In genomic region chr4:116824541-116825004, GRCm38 (mm10) we compare ENCODE assay signal across 1 mouse cellular context.
TF ChIP-seq lines count a peak whose summit lies in the region.

No protein-coding gene starts in this region.

TF ChIP-seq in CH12.LX, 34 proteins besides CTCF, POLR2A, EP300 and RAD21 (continued from another document):
- TF ChIP-seq CHD2 (IDR thresholded peaks at IDR 0.05; ENCODE audit: low read length) (no peak), USF2 (conservative IDR thresholded peaks at IDR 0.05; ENCODE audit: low read depth, low read length) (no peak), GABPA (IDR thresholded peaks at IDR 0.05; ENCODE audit: insufficient replicate concordance, low read depth, low read length) (no peak), E2F4 (IDR thresholded peaks at IDR 0.05; ENCODE audit: insufficient replicate concordance, low read depth, low read length) (no peak), NELFE (IDR thresholded peaks at IDR 0.05; ENCODE audit: low read depth, low read length) (peak; percentile 94), HCFC1 (IDR thresholded peaks at IDR 0.05; ENCODE audit: low read depth, low read length) (peak; percentile 77), NRF1 (IDR thresholded peaks at IDR 0.05; ENCODE audit: low read depth, low read length) (no peak), ZMIZ1 (IDR thresholded peaks at IDR 0.05; ENCODE audit: low read depth, low read length) (peak; percentile 84), BHLHE40 (IDR thresholded peaks at IDR 0.05; ENCODE audit: low read depth, low read length) (peak; percentile 48; the same call in 1 of the 2 replicates), MYC (IDR thresholded peaks at IDR 0.05; ENCODE audit: low read depth, low read length) (no peak), ZC3H11A (IDR thresholded peaks at IDR 0.05; ENCODE audit: low read depth, low read length) (no peak), ETS1 (conservative IDR thresholded peaks at IDR 0.05; ENCODE audit: low read depth, low read length) (no peak), IRF4 (IDR thresholded peaks at IDR 0.05; ENCODE audit: low read depth, low read length) (peak; percentile 38; the same call in 1 of the 2 replicates), UBTF (IDR thresholded peaks at IDR 0.05; ENCODE audit: low read depth, low read length) (0 out of 2 replicates have a peak, but pooled peaks have one; percentile 66), USF1 (IDR thresholded peaks at IDR 0.05; ENCODE audit: low read depth, low read length) (no peak), RCOR1 (conservative IDR thresholded peaks at IDR 0.05; ENCODE audit: low read depth, low read length) (no peak), MEF2A (IDR thresholded peaks at IDR 0.05; ENCODE audit: borderline replicate concordance, low read depth, low read length) (0 out of 2 replicates have a peak, but pooled peaks have one; percentile 37), SIN3A (IDR thresholded peaks at IDR 0.05; ENCODE audit: low read length) (peak; percentile 71; the same call in 1 of the 2 replicates), KAT2A (IDR thresholded peaks at IDR 0.05; ENCODE audit: insufficient replicate concordance, low read length) (0 out of 2 replicates have a peak, but pooled peaks have one; percentile 43), MXI1 (IDR thresholded peaks at IDR 0.05; ENCODE audit: low read depth, low read length) (peak; percentile 76), JUND (conservative IDR thresholded peaks at IDR 0.05; ENCODE audit: low read depth, low read length) (no peak), ZKSCAN1 (IDR thresholded peaks at IDR 0.05; ENCODE audit: borderline replicate concordance, low read depth, low read length) (no peak), MAZ (IDR thresholded peaks at IDR 0.05; ENCODE audit: low read depth, low read length) (no peak), SMC3 (IDR thresholded peaks at IDR 0.05; ENCODE audit: low read depth, low read length) (no peak), ELF1 (IDR thresholded peaks at IDR 0.05; ENCODE audit: low read depth, low read length) (peak; percentile 73)
